Mouse (Mus musculus): ENCODE results near the gene 4930469K13Rik. TPM values are rescaled to one million over a fixed set of nuclear protein-coding genes. Genes with fewer than 3 reads are reported as not detected.

The 4930469K13Rik gene
- polyA plus RNA-seq, 1 experiment = not detected

- TF ChIP-seq GATA1 (IDR thresholded peaks at IDR 0.05; ENCODE audit: borderline replicate concordance, low read length) (no peak), FLI1 (IDR thresholded peaks at IDR 0.05; ENCODE audit: low read length) (no peak)
- Histone ChIP-seq H3K36me3 (replicated peaks; ENCODE audit: low read length) (no peaks in the 10 kb centered on the region), H3K9me3 (no peaks in the 10 kb centered on the region), H3K4me3 (replicated peaks) (no peak overlapping the region), H3K4me1 (no peaks in the 10 kb centered on the region), H3K27me3 (replicated peaks) (peaks cover 43% of the 10 kb centered on the region)
Measured at GRCm38 (mm10) chr11:33925778-33926177, 172.6 kb downstream of the 4930469K13Rik start.

Other genes starting within 250 kb of the 4930469K13Rik start
- not detected in 2 replicates for gene Kcnmb1, start 135.5 kb downstream of the 4930469K13Rik start, polyA plus RNA-seq (2012; ENCODE audit: insufficient read depth, low replicate concordance)
- not detected in 2 replicates for gene Kcnip1, start 105.4 kb downstream of the 4930469K13Rik start, polyA plus RNA-seq (2012; ENCODE audit: insufficient read depth, low replicate concordance)
- 68.0 and 131 TPM in 2 replicates for gene Lcp2, start 51.6 kb downstream of the 4930469K13Rik start, polyA plus RNA-seq (2012; ENCODE audit: insufficient read depth, low replicate concordance)
- not detected in 2 replicates for gene Foxi1, start 109.5 kb upstream of the 4930469K13Rik start, polyA plus RNA-seq (2012; ENCODE audit: insufficient read depth, low replicate concordance)
- not detected in 2 replicates for gene Fam196b, start 216.3 kb upstream of the 4930469K13Rik start, polyA plus RNA-seq (2012; ENCODE audit: insufficient read depth, low replicate concordance)